Comparison of ENCODE assay signal across 29 mouse cellular contexts in the genomic region with DNA sequence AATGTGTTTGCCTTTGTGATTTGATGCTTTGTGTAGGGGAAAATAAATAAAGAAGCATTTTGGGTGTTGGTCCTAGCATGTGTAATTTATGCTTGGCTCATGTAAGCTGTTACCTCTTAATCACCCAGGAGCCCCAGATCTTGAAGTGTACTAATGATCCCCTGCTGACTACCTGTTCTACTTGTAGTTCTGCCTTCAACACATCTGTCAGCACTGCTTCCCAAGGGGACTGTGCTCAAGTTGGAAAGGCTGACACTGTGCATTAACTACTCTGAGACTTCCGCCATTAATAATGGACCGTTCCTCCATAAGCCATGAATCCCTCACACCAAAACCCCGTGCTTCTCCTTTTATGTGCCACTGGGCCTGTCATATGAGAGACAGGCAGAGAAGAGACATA.
A peak's percentile ranks its signal among the peaks of the same experiment; 100 is the strongest.
DNase-seq lines count a peak whose midpoint lies in the region; ATAC-seq and TF ChIP-seq lines count a peak whose summit lies in the region.
"Had no signal": no experiment of that assay in that cellular context is flagged by ENCODE, and none has a peak within 500 bp of the region (broad histone marks: within the 10 kb centered on the region; RNA-seq: fewer than 3 reads in every experiment).

No protein-coding gene starts in this region.

- H3K27ac ChIP-seq in forebrain, embryonic 12.5 days = no peak overlapping the region
- no peak overlapping the region for H3K27ac ChIP-seq in forebrain, postnatal 0 days (ENCODE audit: low read depth, low read length)
- no peak overlapping the region for H3K27ac ChIP-seq in stomach, embryonic 14.5 days (ENCODE audit: low read length)
- H3K27ac ChIP-seq in stomach, postnatal 0 days (replicated peaks) = no peak overlapping the region
- H3K27ac ChIP-seq in forebrain, embryonic 16.5 days (ENCODE audit: low read length) = no peak overlapping the region
- H3K27ac ChIP-seq in midbrain, embryonic 16.5 days (ENCODE audit: low read length) = no peak overlapping the region
- H3K27ac ChIP-seq: heart, embryonic 13.5 days; hindbrain, embryonic 10.5 days; liver, embryonic 14.5 days; macrophage; neural tube, embryonic 12.5 days had no signal

- no peak for TF ChIP-seq EP300 in stomach, postnatal 0 days (optimal IDR thresholded peaks at IDR 0.05)

- TF ChIP-seq CTCF in forebrain, postnatal 0 days (IDR thresholded peaks at IDR 0.05; ENCODE audit: low read depth) = no peak
- TF ChIP-seq CTCF in stomach, postnatal 0 days (IDR thresholded peaks at IDR 0.05; ENCODE audit: low read depth) = no peak

- no peaks in the 10 kb centered on the region for H3K36me3 ChIP-seq in forebrain, embryonic 12.5 days (replicated peaks)
- no peaks in the 10 kb centered on the region for H3K36me3 ChIP-seq in forebrain, postnatal 0 days (ENCODE audit: insufficient read depth)
- H3K36me3 ChIP-seq in stomach, embryonic 14.5 days (ENCODE audit: control insufficient read depth, insufficient read depth, low read length) = no peaks in the 10 kb centered on the region
- H3K36me3 ChIP-seq in stomach, postnatal 0 days (ENCODE audit: control insufficient read depth, insufficient read depth, low read length) = no peaks in the 10 kb centered on the region
- no peaks in the 10 kb centered on the region for H3K36me3 ChIP-seq in forebrain, embryonic 16.5 days (ENCODE audit: control insufficient read depth, insufficient read depth)
- no peaks in the 10 kb centered on the region for H3K36me3 ChIP-seq in midbrain, embryonic 16.5 days (ENCODE audit: control insufficient read depth, insufficient read depth, low read length)
- H3K36me3 ChIP-seq: heart, embryonic 13.5 days; hindbrain, embryonic 10.5 days; neural tube, embryonic 12.5 days had no signal

- peak; percentile 36; the same call in 1 of the 2 replicates for ATAC-seq in forebrain, embryonic 12.5 days (ENCODE audit: low FRiP score)
- no peak for ATAC-seq in forebrain, postnatal 0 days
- ATAC-seq in stomach, embryonic 14.5 days (ENCODE audit: insufficient number of reproducible peaks, insufficient read depth, low FRiP score, low read depth) = peak; percentile 58; the same call in 1 of the 2 replicates
- ATAC-seq in stomach, postnatal 0 days (ENCODE audit: low FRiP score, low TSS enrichment) = no peak
- peak; percentile 72 for ATAC-seq in forebrain, embryonic 16.5 days
- peak; percentile 82 for ATAC-seq in midbrain, embryonic 16.5 days
- ATAC-seq: activated CD4-positive, CD25-positive, alpha-beta regulatory T cell, adult 4 months had no signal

- no peaks in the 10 kb centered on the region for H3K9me3 ChIP-seq in forebrain, embryonic 12.5 days
- no peaks in the 10 kb centered on the region for H3K9me3 ChIP-seq in forebrain, postnatal 0 days (ENCODE audit: low read length)
- H3K9me3 ChIP-seq in stomach, embryonic 14.5 days (ENCODE audit: control insufficient read depth, low read depth, low read length) = no peaks in the 10 kb centered on the region
- no peaks in the 10 kb centered on the region for H3K9me3 ChIP-seq in stomach, postnatal 0 days (ENCODE audit: control insufficient read depth, low read length)
- H3K9me3 ChIP-seq in forebrain, embryonic 16.5 days (ENCODE audit: control insufficient read depth, low read length) = no peaks in the 10 kb centered on the region
- H3K9me3 ChIP-seq in midbrain, embryonic 16.5 days (replicated peaks; ENCODE audit: control insufficient read depth, low read length, poor library complexity, severe bottlenecking) = no peaks in the 10 kb centered on the region
- H3K9me3 ChIP-seq: heart, embryonic 13.5 days; hindbrain, embryonic 10.5 days; neural tube, embryonic 12.5 days had no signal

- no peak overlapping the region for H3K9ac ChIP-seq in forebrain, embryonic 12.5 days
- H3K9ac ChIP-seq in forebrain, postnatal 0 days = no peak overlapping the region
- H3K9ac ChIP-seq in stomach, embryonic 14.5 days (replicated peaks; ENCODE audit: low read depth, low read length) = no peak overlapping the region
- no peak overlapping the region for H3K9ac ChIP-seq in stomach, postnatal 0 days (ENCODE audit: low read length)
- no peak overlapping the region for H3K9ac ChIP-seq in forebrain, embryonic 16.5 days (replicated peaks; ENCODE audit: low read depth, low read length)
- no peak overlapping the region for H3K9ac ChIP-seq in midbrain, embryonic 16.5 days (ENCODE audit: low read depth, low read length)
- H3K9ac ChIP-seq: heart, embryonic 13.5 days; liver, embryonic 14.5 days; neural tube, embryonic 12.5 days had no signal

- no peak overlapping the region for H3K4me3 ChIP-seq in forebrain, embryonic 12.5 days (replicated peaks)
- no peak overlapping the region for H3K4me3 ChIP-seq in forebrain, postnatal 0 days (ENCODE audit: low read depth, low read length)
- H3K4me3 ChIP-seq in stomach, embryonic 14.5 days (ENCODE audit: low read depth, low read length) = no peak overlapping the region
- no peak overlapping the region for H3K4me3 ChIP-seq in stomach, postnatal 0 days (ENCODE audit: low read depth, low read length)
- H3K4me3 ChIP-seq in forebrain, embryonic 16.5 days (replicated peaks; ENCODE audit: low read length) = no peak overlapping the region
- no peak overlapping the region for H3K4me3 ChIP-seq in midbrain, embryonic 16.5 days (ENCODE audit: low read depth, low read length)
- H3K4me3 ChIP-seq: heart, embryonic 13.5 days; hindbrain, embryonic 10.5 days; myocyte; neural tube, embryonic 12.5 days had no signal

- 88% methylated on average over 3 of the region's 3 CpGs for WGBS in forebrain, embryonic 12.5 days
- 50% methylated on average over 3 of the region's 3 CpGs for WGBS in forebrain, postnatal 0 days
- 81% methylated on average over 3 of the region's 3 CpGs for WGBS in stomach, embryonic 14.5 days
- 79% methylated on average over 3 of the region's 3 CpGs for WGBS in stomach, postnatal 0 days
- 51% methylated on average over 3 of the region's 3 CpGs for WGBS in forebrain, embryonic 16.5 days
- WGBS in midbrain, embryonic 16.5 days = 69% methylated on average over 3 of the region's 3 CpGs

- H3K4me1 ChIP-seq in forebrain, embryonic 12.5 days = 0 out of 2 replicates have a peak, but pooled peaks cover 2% of the 10 kb centered on the region
- no peaks in the 10 kb centered on the region for H3K4me1 ChIP-seq in forebrain, postnatal 0 days (ENCODE audit: insufficient read depth)
- H3K4me1 ChIP-seq in stomach, embryonic 14.5 days (ENCODE audit: control insufficient read depth, insufficient read depth, low read length) = no peaks in the 10 kb centered on the region
- H3K4me1 ChIP-seq in stomach, postnatal 0 days (replicated peaks; ENCODE audit: control insufficient read depth, insufficient read depth) = no peaks in the 10 kb centered on the region
- no peaks in the 10 kb centered on the region for H3K4me1 ChIP-seq in forebrain, embryonic 16.5 days (replicated peaks; ENCODE audit: control insufficient read depth, insufficient read depth, low read length)
- peaks cover 4% of the 10 kb centered on the region for H3K4me1 ChIP-seq in midbrain, embryonic 16.5 days (ENCODE audit: control insufficient read depth, insufficient read depth, low read length)
- H3K4me1 ChIP-seq: heart, embryonic 13.5 days; hindbrain, embryonic 10.5 days; neural tube, embryonic 12.5 days had no signal

- H3K4me2 ChIP-seq in forebrain, embryonic 12.5 days = no peak overlapping the region
- H3K4me2 ChIP-seq in forebrain, postnatal 0 days (ENCODE audit: low read depth) = no peak overlapping the region
- H3K4me2 ChIP-seq in stomach, embryonic 14.5 days (replicated peaks; ENCODE audit: low read depth, low read length) = no peak overlapping the region
- H3K4me2 ChIP-seq in stomach, postnatal 0 days (replicated peaks; ENCODE audit: low read depth) = no peak overlapping the region
- no peak overlapping the region for H3K4me2 ChIP-seq in forebrain, embryonic 16.5 days (ENCODE audit: low read length)
- H3K4me2 ChIP-seq in midbrain, embryonic 16.5 days (ENCODE audit: low read length) = no peak overlapping the region
- H3K4me2 ChIP-seq: heart, embryonic 13.5 days; neural tube, embryonic 12.5 days had no signal

- DNase-seq in forebrain, postnatal 0 days = no peak
- DNase-seq in stomach, postnatal 0 days (ENCODE audit: low spot score) = no peak
- DNase-seq in layer of hippocampus, postnatal 14 days (ENCODE audit: low spot score in 2 of 2) = no peak
- DNase-seq in MN1 (ENCODE audit: low spot score) = no peak
- DNase-seq: adrenal gland, postnatal 10 days; cerebellum, adult 11 months; cerebellum, adult 9-11 months; heart, postnatal 10 days; kidney, adult 11 months; kidney, postnatal 14 days; layer of hippocampus, adult 9-11 months; liver; lung, adult 2 months; lung, postnatal 10 days; right cerebral cortex, adult 18-20 months; spleen, adult 18-20 months; thymus, adult 2 months; thymus, postnatal 4 days had no signal

- no peaks in the 10 kb centered on the region for H3K27me3 ChIP-seq in forebrain, embryonic 12.5 days
- H3K27me3 ChIP-seq in forebrain, postnatal 0 days (ENCODE audit: insufficient read depth, low read length) = no peaks in the 10 kb centered on the region
- no peaks in the 10 kb centered on the region for H3K27me3 ChIP-seq in stomach, embryonic 14.5 days (ENCODE audit: control insufficient read depth, insufficient read depth, low read length)
- no peaks in the 10 kb centered on the region for H3K27me3 ChIP-seq in stomach, postnatal 0 days (ENCODE audit: control insufficient read depth, insufficient read depth, low read length)
- no peaks in the 10 kb centered on the region for H3K27me3 ChIP-seq in forebrain, embryonic 16.5 days (replicated peaks; ENCODE audit: control insufficient read depth, insufficient read depth, low read length)
- H3K27me3 ChIP-seq in midbrain, embryonic 16.5 days (ENCODE audit: control insufficient read depth, insufficient read depth, low read depth, low read length) = no peaks in the 10 kb centered on the region
- H3K27me3 ChIP-seq: heart, embryonic 13.5 days; neural tube, embryonic 12.5 days had no signal

Comparison
In these comparisons a context has a peak if more than half of its experiments do, and no peak if none do; other contexts are left out.
1. ATAC-seq: peak in forebrain, embryonic 12.5 days (single experiment), stomach, embryonic 14.5 days (single experiment), forebrain, embryonic 16.5 days (single experiment) and midbrain, embryonic 16.5 days (single experiment); none in forebrain, postnatal 0 days (single experiment) and stomach, postnatal 0 days (single experiment).